Mouse (Mus musculus) kidney, adult 2 months (tissue): ENCODE data around the gene Tmem123. TPM values are rescaled to one million over a fixed set of nuclear protein-coding genes. Genes with fewer than 3 reads are reported as not detected.

Source experiments
- DNase-seq: peaks from one replicate; pipeline ENCODE4 v3.0.0; 2021
- H3K27ac ChIP-seq: fragments of 200-500 bp; 2 replicates; pipeline ENCODE4 v1.5.1; 2012; ENCODE audit warnings: low read depth, low read length, control low read depth, inconsistent platforms; ENCODE audit not compliant: insufficient read depth
- H3K27me3 ChIP-seq: fragments of 200-500 bp; replicated peaks from 2 replicates; pipeline ENCODE4 v1.6.1; 2012; ENCODE audit warnings: mild to moderate bottlenecking, moderate library complexity, low read length, inconsistent platforms; ENCODE audit not compliant: control insufficient read depth, insufficient read depth
- H3K36me3 ChIP-seq: fragments of 200-500 bp; 2 replicates; pipeline ENCODE4 v1.6.1; 2012; ENCODE audit warnings: mild to moderate bottlenecking, moderate library complexity, low read length, inconsistent platforms; ENCODE audit not compliant: control insufficient read depth, insufficient read depth
- H3K4me1 ChIP-seq: fragments of 200-500 bp; 2 replicates; pipeline ENCODE4 v1.6.1; 2011; ENCODE audit warnings: low read length; ENCODE audit not compliant: control insufficient read depth, insufficient read depth
- H3K4me3 ChIP-seq: fragments of 200-500 bp; 2 replicates; pipeline ENCODE4 v1.5.1; 2011; ENCODE audit warnings: mild to moderate bottlenecking, low read depth, low read length, control low read depth; ENCODE audit not compliant: insufficient read depth
- CTCF ChIP-seq: fragments of 200-500 bp; conservative IDR thresholded peaks from 2 replicates; pipeline ENCODE4 v1.5.1; 2011; ENCODE audit warnings: low read depth, mild to moderate bottlenecking, control low read depth, low read length, moderate library complexity, mixed read lengths; ENCODE audit not compliant: insufficient read depth, insufficient read length
- POLR2A ChIP-seq: fragments of 200-500 bp; IDR thresholded peaks from one replicate; pipeline ENCODE4 v1.6.1; 2011; ENCODE audit warnings: low read depth, low read length, control low read depth
- WGBS: fragments of 180-500 bp; shearing (Covaris S2); methylation state at CpG from one replicate; pipeline ENCODE4 v1.1.7; 2018; 5-methylcytosine and 5-hydroxymethylcytosine counted together
- polyA plus RNA-seq: library from polyadenylated mRNA; depleted of rRNA; stranded (reverse); fragments of >200 nt; gene quantifications from 2 replicates; pipeline ENCODE4 v1.2.3, GENCODE M21; 2012

Tmem123 gene
- polyA plus RNA-seq, 1 experiment, result 43.7 TPM

DNA sequence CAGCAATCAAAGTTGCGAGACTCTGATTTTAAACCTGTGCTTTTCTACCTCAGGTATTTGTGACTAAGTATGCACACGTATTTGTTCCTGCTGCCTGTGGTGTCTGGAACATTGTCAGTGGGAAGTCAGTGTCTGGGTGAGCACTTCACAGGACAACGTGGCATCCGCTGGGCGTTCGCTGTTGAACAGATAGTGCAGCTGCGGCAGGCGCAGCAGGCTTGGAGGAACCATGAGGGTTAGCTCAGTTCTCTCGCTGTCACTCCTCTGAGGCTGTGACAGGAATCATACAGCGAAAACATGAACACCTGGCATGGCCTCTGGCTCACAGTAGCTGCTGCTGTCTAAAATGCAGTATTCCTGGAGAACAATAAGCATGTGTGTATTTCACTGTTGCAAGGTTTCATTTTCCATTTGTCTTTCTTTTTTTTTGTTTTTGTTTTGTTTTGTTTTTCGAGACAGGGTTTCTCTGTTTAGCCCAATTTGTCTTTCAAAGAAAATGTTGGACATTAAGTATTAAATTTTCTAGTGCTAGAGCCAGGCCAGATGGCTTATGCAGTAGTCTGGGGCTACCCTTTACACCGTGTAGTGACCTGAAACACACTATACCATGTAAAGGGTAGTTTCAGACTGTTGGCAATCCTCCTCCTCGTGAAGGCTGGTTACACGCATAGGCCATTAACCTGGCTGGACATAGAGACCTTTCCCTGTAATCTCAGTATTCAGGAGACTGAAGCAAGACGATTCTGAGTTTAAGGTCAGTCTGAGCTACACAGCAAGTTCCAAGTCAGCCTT lies 20.2 kb downstream of the Tmem123 start:
- 72% methylated on average over 15 of the region's 15 CpGs for WGBS
- no peaks in the 10 kb centered on the region for H3K27me3 ChIP-seq
- no peaks in the 10 kb centered on the region for H3K36me3 ChIP-seq
- DNase-seq, result no peak
- H3K4me3 ChIP-seq, result no peak overlapping the region
- TF ChIP-seq CTCF (no peak), POLR2A (no peak)
- peak overlapping the region; percentile 12; the same call in 1 of the 2 replicates for H3K27ac ChIP-seq
- H3K4me1 ChIP-seq, result peaks cover 7% of the 10 kb centered on the region; the same call in 1 of the 2 replicates

DNA sequence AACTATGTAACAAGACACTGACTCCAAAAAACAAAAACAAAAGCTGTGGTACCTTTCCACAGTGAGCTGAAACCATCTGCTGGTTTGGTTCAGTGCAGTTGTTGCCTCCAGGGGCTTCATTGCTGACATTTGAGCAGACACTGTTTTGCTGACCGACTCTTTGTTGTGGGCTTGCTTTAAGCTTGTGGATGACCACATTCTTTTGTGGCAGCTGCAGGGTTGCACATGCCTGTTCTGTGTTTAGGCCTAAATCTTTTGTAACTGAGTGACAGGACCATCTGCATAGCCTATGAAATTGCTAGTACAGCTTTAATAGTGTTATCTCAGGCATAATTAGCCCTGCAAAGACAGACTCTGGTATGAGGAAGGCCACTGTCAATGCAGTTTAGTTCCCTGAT lies 20.8 kb downstream of the Tmem123 start:
- Histone ChIP-seq H3K4me1 (peaks cover 7% of the 10 kb centered on the region; the same call in 1 of the 2 replicates), H3K36me3 (no peaks in the 10 kb centered on the region), H3K27me3 (no peaks in the 10 kb centered on the region), H3K27ac (peak overlapping the region; percentile 12; the same call in 1 of the 2 replicates), H3K4me3 (no peak overlapping the region)
- WGBS, result 11% methylated on average over 1 of the region's 1 CpGs
- no peak for DNase-seq
- TF ChIP-seq POLR2A, result no peak
- no peak for TF ChIP-seq CTCF

DNA sequence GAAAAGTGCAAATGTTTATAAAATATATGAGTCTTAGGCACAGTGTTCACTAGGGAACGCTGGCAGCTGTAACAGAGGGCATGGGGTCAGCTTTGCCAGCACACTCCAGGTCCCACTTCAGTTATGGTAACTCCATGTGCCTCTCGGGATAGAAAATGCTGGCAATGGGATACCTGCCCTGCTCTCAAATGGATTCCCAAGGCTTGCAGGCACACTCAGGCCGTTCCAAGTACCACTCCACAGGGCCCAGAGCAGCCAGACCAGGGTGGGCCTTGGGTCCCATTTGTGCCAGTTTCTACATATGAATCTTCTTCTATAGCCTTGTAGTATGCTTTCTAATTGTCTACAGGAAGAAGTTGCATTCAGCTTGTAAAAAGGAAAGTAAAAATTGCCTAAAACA lies 21.6 kb downstream of the Tmem123 start:
- no peak overlapping the region for H3K4me3 ChIP-seq
- no peak overlapping the region for H3K27ac ChIP-seq
- H3K36me3 ChIP-seq, result no peaks in the 10 kb centered on the region
- no peak for DNase-seq
- no peak for TF ChIP-seq CTCF
- no peak for TF ChIP-seq POLR2A
- peaks cover 7% of the 10 kb centered on the region; the same call in 1 of the 2 replicates for H3K4me1 ChIP-seq
- WGBS, result 75% methylated on average over 3 of the region's 3 CpGs
- no peaks in the 10 kb centered on the region for H3K27me3 ChIP-seq

DNA sequence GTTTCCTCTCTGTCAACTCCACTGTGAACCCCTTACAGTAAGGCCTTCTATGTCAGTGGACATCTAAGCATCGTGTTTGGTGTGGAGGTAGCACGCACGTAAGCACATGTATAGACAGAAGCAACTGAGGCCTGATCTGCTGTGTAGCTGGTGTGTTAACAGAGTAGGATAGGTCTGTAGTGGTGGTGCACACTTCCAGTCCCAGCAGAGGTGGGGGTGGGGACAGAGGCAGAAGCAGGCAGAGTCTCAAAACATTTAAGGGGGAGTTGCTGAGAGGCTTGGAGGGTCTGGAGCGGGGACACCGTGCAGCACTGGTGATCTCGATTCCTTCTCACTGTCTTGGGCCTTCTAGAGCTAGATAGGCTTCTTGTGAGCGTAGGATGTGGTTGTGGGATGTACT lies 22.2 kb downstream of the Tmem123 start:
- Histone ChIP-seq H3K4me1 (peaks cover 7% of the 10 kb centered on the region; the same call in 1 of the 2 replicates), H3K36me3 (no peaks in the 10 kb centered on the region), H3K27ac (no peak overlapping the region), H3K4me3 (no peak overlapping the region), H3K27me3 (no peaks in the 10 kb centered on the region)
- TF ChIP-seq POLR2A, result no peak
- no peak for DNase-seq
- 94% methylated on average over 7 of the region's 7 CpGs for WGBS

DNA sequence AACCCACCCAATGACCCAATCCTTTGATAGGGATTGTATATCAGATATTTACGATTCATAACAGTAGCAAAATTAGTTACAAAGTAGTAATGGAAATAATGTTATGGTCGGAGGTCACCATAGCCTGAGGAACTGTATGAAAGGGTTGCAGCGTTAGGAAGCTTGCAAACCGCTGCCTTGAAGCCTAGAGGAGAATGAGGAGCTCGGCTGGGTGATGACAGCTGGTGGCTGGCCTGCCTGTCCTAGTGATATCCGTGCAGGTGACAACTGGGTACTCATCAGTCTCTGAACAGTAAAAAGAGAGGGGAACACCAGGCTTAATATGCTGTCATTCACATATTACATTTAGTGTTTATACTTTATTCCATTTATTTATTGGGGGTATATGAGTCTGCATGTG lies 24.6 kb downstream of the Tmem123 start:
- no peak for DNase-seq
- Histone ChIP-seq H3K27ac (no peak overlapping the region), H3K4me3 (no peak overlapping the region), H3K36me3 (peaks cover 2% of the 10 kb centered on the region), H3K27me3 (no peaks in the 10 kb centered on the region), H3K4me1 (peaks cover 7% of the 10 kb centered on the region; the same call in 1 of the 2 replicates)
- 73% methylated on average over 6 of the region's 6 CpGs for WGBS
- TF ChIP-seq CTCF, result no peak
- TF ChIP-seq POLR2A, result no peak

DNA sequence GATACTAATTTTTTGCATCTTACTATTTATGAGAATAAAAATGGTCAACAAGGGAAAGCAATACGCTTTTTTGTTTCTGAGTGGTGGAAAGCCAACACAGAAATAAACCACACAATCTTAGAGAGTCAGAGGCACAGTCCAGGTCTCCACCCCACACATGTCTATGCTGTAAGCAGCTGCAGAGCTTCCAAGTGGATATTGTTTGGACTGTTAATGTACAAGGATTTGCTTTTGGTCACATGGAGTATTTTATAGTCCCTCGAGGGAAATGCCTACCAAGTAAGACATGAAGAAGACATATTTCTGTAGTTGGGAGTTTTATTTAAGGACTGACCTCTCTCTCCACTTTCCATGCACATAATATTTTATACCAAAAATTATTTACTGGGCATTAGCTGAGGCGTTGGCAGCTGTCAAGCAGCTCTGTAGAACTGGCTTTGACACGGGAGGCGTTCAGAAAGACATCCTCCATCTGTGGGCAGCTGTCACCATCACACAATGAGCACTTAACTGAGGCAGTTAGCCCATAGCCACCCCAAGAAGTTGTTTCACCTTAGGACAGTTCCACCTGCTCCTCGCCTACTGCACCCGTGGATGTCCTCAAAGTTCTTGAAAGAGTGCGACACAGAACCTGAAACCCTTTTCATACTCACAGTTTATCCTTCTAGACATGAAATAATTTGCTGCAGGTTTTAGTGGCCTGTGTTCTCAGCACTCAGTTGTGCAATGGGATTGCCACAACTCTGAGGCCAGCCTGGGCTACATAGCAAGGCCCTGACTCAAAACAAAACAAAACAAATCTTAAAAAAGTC lies 26.1 kb downstream of the Tmem123 start:
- Histone ChIP-seq H3K4me3 (no peak overlapping the region), H3K36me3 (peaks cover 2% of the 10 kb centered on the region), H3K4me1 (peaks cover 2% of the 10 kb centered on the region; the same call in 1 of the 2 replicates), H3K27me3 (no peaks in the 10 kb centered on the region), H3K27ac (no peak overlapping the region)
- no peak for DNase-seq
- 86% methylated on average over 8 of the region's 8 CpGs for WGBS
- TF ChIP-seq CTCF, result no peak
- no peak for TF ChIP-seq POLR2A

DNA sequence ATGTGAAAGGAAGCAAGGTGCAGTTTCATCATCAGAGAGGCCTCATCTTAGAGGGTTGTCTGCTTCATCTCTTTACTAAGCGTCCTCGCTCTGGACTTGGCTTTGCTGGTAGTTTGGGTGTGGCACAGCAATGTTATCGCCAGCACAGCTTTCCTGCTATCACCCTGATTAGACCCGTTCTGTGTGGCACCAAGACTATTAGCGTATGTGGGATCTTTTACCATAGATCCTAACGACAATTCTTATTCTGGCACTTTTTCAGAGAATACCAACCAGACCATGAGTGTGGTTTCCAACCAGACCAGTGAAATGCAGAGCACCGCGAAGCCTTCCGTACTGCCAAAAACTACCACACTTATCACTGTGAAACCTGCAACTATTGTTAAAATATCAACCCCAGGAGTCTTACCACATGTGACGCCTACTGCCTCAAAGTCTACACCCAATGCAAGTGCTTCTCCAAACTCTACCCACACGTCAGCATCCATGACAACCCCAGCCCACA lies 26.8 kb downstream of the Tmem123 start:
- Histone ChIP-seq H3K4me1 (peaks cover 2% of the 10 kb centered on the region; the same call in 1 of the 2 replicates), H3K27ac (no peak overlapping the region), H3K36me3 (peaks cover 2% of the 10 kb centered on the region), H3K4me3 (no peak overlapping the region), H3K27me3 (no peaks in the 10 kb centered on the region)
- no peak for DNase-seq
- TF ChIP-seq CTCF (no peak), POLR2A (no peak)
- WGBS, result 97% methylated on average over 11 of the region's 11 CpGs
